Mouse (Mus musculus): ENCODE data around the gene Sestd1. TPM values are rescaled to one million over a fixed set of nuclear protein-coding genes. Genes with fewer than 3 reads are reported as not detected.

The Sestd1 gene
- polyA plus RNA-seq, 1 experiment from 2014 or later: 27.2 TPM

DNA sequence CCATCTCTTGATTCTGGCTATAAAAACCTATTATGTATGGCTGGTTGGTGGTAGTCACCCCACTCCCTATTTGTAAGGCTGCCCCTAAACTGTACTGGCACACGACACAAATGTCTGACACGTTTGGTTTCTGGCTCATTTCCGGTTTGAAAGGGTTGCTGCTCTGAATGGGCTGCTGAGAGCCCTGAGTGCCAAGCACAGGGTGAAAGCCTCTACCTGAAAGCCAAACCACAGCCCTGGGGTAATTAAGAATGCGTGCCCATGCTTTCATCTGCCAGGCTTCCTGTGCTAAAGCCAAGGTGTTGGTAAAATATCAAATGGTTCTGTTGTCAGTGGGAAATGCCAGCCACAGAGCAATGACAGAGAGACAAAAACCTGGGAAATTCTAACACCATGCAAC lies 132.2 kb downstream of the Sestd1 start:
- no peak for ATAC-seq (ENCODE audit: low FRiP score, low read depth)
- no peak overlapping the region for H3K4me3 ChIP-seq
- no peak overlapping the region for H3K4me2 ChIP-seq (replicated peaks)
- H3K27ac ChIP-seq (replicated peaks): no peak overlapping the region
- no peaks in the 10 kb centered on the region for H3K36me3 ChIP-seq
- H3K4me1 ChIP-seq: peaks cover 5% of the 10 kb centered on the region; the same call in 1 of the 2 replicates
- 71% methylated on average over 4 of the region's 4 CpGs for WGBS
- no peaks in the 10 kb centered on the region for H3K9me3 ChIP-seq
- no peak overlapping the region for H3K9ac ChIP-seq (replicated peaks)
- H3K27me3 ChIP-seq: no peaks in the 10 kb centered on the region

DNA sequence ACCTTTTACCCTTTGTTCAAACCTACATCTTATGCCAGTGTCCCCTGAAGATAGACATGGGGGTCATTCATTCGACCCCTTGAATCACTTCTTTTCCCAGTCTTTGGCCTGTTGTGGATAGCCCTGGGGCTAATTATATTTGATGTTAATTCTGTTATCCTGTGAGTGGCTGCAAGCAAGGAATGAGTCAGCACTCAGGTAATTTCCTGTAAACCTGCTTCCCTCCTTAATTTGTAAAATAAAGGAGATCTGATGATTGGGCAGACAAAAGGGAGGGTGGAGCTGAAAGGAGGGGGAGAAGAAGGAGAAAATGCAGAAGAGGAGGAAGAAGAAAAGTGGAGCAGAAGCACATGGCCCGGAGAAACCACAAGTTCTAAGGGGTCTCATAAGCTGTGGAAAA lies 133.4 kb downstream of the Sestd1 start:
- no peaks in the 10 kb centered on the region for H3K36me3 ChIP-seq
- H3K9me3 ChIP-seq: no peaks in the 10 kb centered on the region
- WGBS: 78% methylated on average over 2 of the region's 2 CpGs
- no peak overlapping the region for H3K9ac ChIP-seq (replicated peaks)
- peaks cover 5% of the 10 kb centered on the region; the same call in 1 of the 2 replicates for H3K4me1 ChIP-seq
- no peak overlapping the region for H3K4me3 ChIP-seq
- no peak for ATAC-seq (ENCODE audit: low FRiP score, low read depth)
- H3K27ac ChIP-seq (replicated peaks): no peak overlapping the region
- H3K27me3 ChIP-seq: no peaks in the 10 kb centered on the region
- no peak overlapping the region for H3K4me2 ChIP-seq (replicated peaks)

DNA sequence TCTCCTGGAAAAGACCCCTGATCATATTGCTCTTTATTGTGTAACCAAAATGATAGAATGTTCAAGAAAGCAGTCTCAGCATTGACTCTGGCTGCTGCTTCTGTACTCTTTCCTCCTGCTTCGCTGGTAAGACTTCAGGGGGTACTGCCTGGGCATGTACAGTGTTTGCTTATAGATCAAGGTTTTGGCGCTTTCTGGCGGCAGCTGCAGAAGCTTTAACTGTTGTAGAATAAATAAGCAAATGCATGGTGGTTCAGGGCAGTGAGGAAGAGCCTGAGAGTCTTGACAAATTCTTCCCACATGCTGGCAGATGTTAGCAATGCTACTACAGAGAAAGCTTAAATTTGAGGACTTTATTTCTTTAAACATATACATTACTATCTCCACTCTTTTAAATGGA lies 134.1 kb downstream of the Sestd1 start:
- H3K9ac ChIP-seq (replicated peaks): no peak overlapping the region
- WGBS: 69% methylated on average over 3 of the region's 3 CpGs
- no peak overlapping the region for H3K27ac ChIP-seq (replicated peaks)

DNA sequence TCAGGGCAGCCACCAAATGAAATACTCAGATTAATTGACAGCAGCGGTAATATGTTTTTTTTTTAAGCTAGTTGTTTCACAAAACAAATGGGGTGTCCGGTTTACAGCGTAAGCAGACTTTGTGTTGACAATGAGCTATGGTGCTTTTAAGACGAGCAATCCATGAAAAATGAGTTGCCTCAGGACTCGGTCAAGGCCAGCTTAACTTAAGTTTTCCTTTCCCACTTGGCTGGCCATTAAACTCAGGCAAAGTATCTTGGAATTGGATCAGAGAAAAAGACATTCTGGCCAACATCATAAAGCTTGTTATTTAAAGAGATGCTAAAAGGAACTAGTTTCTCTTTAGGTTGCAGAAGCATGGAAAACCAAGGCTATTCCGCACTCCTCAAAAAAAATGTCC lies 136.9 kb downstream of the Sestd1 start:
- H3K9ac ChIP-seq (replicated peaks): no peak overlapping the region
- H3K4me3 ChIP-seq: no peak overlapping the region
- no peaks in the 10 kb centered on the region for H3K36me3 ChIP-seq
- WGBS: 89% methylated on average over 6 of the region's 6 CpGs
- H3K9me3 ChIP-seq: no peaks in the 10 kb centered on the region
- H3K4me1 ChIP-seq: no peaks in the 10 kb centered on the region
- no peak overlapping the region for H3K27ac ChIP-seq (replicated peaks)
- H3K27me3 ChIP-seq: no peaks in the 10 kb centered on the region
- no peak for ATAC-seq (ENCODE audit: low FRiP score, low read depth)
- no peak overlapping the region for H3K4me2 ChIP-seq (replicated peaks)

More for the DNA sequence above, 134.1 kb downstream of the Sestd1 start:
- Histone ChIP-seq H3K36me3 (no peaks in the 10 kb centered on the region), H3K9me3 (no peaks in the 10 kb centered on the region), H3K4me3 (no peak overlapping the region), H3K4me1 (peaks cover 5% of the 10 kb centered on the region; the same call in 1 of the 2 replicates), H3K4me2 (replicated peaks) (no peak overlapping the region), H3K27me3 (no peaks in the 10 kb centered on the region)
- ATAC-seq (ENCODE audit: low FRiP score, low read depth): no peak

DNA sequence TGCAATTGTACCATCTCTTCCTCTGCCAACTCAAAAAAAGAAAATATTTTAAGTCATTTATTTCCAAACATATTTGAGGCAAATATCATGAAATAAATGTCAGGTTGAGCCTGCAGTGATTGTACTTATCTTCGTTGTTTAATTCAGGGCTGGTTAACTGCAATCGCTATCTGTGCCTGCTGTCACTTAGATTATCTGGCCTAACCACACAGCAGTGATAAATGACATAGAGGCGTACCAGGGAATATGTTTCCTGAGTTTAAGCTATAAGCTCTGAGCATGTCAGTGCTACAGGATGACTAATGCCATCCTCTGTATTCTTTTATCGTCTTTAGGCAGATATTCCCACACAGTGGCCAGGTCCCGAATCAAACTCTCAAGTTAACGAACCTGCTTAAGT lies 141.5 kb downstream of the Sestd1 start:
- 88% methylated on average over 6 of the region's 6 CpGs for WGBS
- Histone ChIP-seq H3K36me3 (no peaks in the 10 kb centered on the region), H3K9ac (replicated peaks) (no peak overlapping the region), H3K4me3 (no peak overlapping the region), H3K4me2 (replicated peaks) (no peak overlapping the region), H3K27me3 (no peaks in the 10 kb centered on the region), H3K27ac (replicated peaks) (no peak overlapping the region), H3K9me3 (no peaks in the 10 kb centered on the region), H3K4me1 (no peaks in the 10 kb centered on the region)
- no peak for ATAC-seq (ENCODE audit: low FRiP score, low read depth)

DNA sequence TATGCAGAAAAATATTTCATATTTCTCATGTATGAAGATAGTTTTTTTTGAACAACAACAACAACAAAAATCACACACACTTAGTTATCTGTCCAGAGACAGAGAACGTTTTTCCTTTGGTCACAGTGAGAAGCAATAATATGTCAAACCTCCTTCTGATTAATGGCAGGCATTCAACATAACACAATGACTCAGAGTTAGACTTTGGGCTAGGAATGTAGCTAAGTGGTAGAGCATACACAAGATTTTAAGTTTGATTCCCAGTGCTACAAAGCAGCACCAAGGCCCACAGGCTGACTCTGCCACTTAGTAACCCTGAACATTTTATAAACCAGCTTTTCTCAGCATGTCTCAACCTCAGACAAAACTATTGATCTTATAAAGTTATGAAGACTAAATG lies 145.5 kb downstream of the Sestd1 start:
- Histone ChIP-seq H3K27me3 (no peaks in the 10 kb centered on the region), H3K4me1 (no peaks in the 10 kb centered on the region), H3K4me3 (no peak overlapping the region), H3K9me3 (no peaks in the 10 kb centered on the region), H3K9ac (replicated peaks) (no peak overlapping the region), H3K27ac (replicated peaks) (no peak overlapping the region), H3K4me2 (replicated peaks) (no peak overlapping the region), H3K36me3 (no peaks in the 10 kb centered on the region)
- 72% methylated on average over 1 of the region's 1 CpGs for WGBS
- ATAC-seq (ENCODE audit: low FRiP score, low read depth): no peak

DNA sequence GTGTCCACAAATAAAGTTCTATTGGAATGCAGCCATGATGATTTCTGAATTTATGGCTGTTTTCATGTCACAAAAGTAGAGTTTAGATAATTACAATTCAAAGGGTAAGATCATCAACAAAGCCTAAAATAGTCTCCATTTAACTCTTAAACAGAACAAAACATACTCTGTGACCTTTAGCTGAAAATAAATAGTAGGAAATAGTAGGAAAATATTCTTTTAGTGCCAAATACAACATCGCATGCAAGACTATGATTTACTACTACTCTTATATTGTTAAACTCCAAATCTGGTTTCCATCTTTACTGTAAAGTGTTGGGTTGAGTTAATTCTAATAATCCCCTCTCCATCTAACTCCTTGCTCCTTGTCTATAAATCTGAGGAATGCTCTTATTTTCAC lies 147.0 kb downstream of the Sestd1 start:
- no peaks in the 10 kb centered on the region for H3K27me3 ChIP-seq
- H3K4me2 ChIP-seq (replicated peaks): no peak overlapping the region
- 93% methylated on average over 1 of the region's 1 CpGs for WGBS
- ATAC-seq (ENCODE audit: low FRiP score, low read depth): no peak
- H3K27ac ChIP-seq (replicated peaks): no peak overlapping the region
- no peaks in the 10 kb centered on the region for H3K4me1 ChIP-seq
- H3K9me3 ChIP-seq: no peaks in the 10 kb centered on the region
- H3K9ac ChIP-seq (replicated peaks): no peak overlapping the region
- no peak overlapping the region for H3K4me3 ChIP-seq
- no peaks in the 10 kb centered on the region for H3K36me3 ChIP-seq

Other genes with a start within 250 kb of the Sestd1 start
- gene Ccdc141, start 110.0 kb downstream of the Sestd1 start, polyA plus RNA-seq (2016; fragmentation: Nextera tagmentation; extraction: Ambion mirVana): 4.5 and 4.7 TPM in 2 replicates

Data from midbrain, embryonic 12.5 days (tissue).